Mouse (Mus musculus): ENCODE data around the gene Zc3h12c. TPM values are rescaled to one million over a fixed set of nuclear protein-coding genes. Genes with fewer than 3 reads are reported as not detected.
A peak's percentile ranks its signal among the peaks of the same experiment; 100 is the strongest.

Zc3h12c gene
- 9.2 and 9.5 TPM in 2 replicates for polyA plus RNA-seq (2014; fragmentation: Nextera tagmentation; extraction: Ambion mirVana)

- Histone ChIP-seq H3K9me3 (ENCODE audit: control insufficient read depth, low read length) (no peaks in the 10 kb centered on the region), H3K4me2 (ENCODE audit: low read depth) (peak within 1 kb of the TSS; percentile 67), H3K9ac (ENCODE audit: low read length) (peak within 1 kb of the TSS; percentile 90), H3K27ac (ENCODE audit: low read depth, low read length) (peak within 1 kb of the TSS; percentile 88), H3K4me3 (ENCODE audit: low read depth, low read length) (peak within 1 kb of the TSS; percentile 69), H3K4me1 (ENCODE audit: control insufficient read depth, insufficient read depth, low read length) (peaks cover 5% of the 10 kb centered on the region; the same call in 1 of the 2 replicates), H3K27me3 (ENCODE audit: control insufficient read depth, insufficient read depth, low read length) (no peaks in the 10 kb centered on the region), H3K36me3 (ENCODE audit: control insufficient read depth, insufficient read depth, low read length) (no peaks in the 10 kb centered on the region)
- ATAC-seq (ENCODE audit: insufficient read depth, low FRiP score, low TSS enrichment) (peak; percentile 80), DNase-seq (ENCODE audit: low spot score) (peak; percentile 78)
- under 1% methylated on average over 82 of the region's 100 CpGs for WGBS
Measured at GRCm38 (mm10) chr9:52167863-52168685, at the start of gene Zc3h12c. TSS of gene Zc3h12c (minus strand) at chr9:52168572.

GRCm38 (mm10) chr9:52217636-52218035 is 49.3 kb upstream of the Zc3h12c start:
- H3K9ac ChIP-seq (ENCODE audit: low read length) = no peak overlapping the region
- H3K36me3 ChIP-seq (ENCODE audit: control insufficient read depth, insufficient read depth, low read length) = no peaks in the 10 kb centered on the region
- H3K27me3 ChIP-seq (ENCODE audit: control insufficient read depth, insufficient read depth, low read length) = no peaks in the 10 kb centered on the region
- DNase-seq (ENCODE audit: low spot score) (no peak), ATAC-seq (ENCODE audit: insufficient read depth, low FRiP score, low TSS enrichment) (no peak)
- WGBS = 67% methylated on average over 4 of the region's 4 CpGs
- H3K27ac ChIP-seq (ENCODE audit: low read depth, low read length) = no peak overlapping the region
- H3K4me1 ChIP-seq (ENCODE audit: control insufficient read depth, insufficient read depth, low read length) = no peaks in the 10 kb centered on the region
- no peak overlapping the region for H3K4me2 ChIP-seq (ENCODE audit: low read depth)
- H3K4me3 ChIP-seq (ENCODE audit: low read depth, low read length) = no peak overlapping the region
- H3K9me3 ChIP-seq (ENCODE audit: control insufficient read depth, low read length) = no peaks in the 10 kb centered on the region

- ATAC-seq (ENCODE audit: insufficient read depth, low FRiP score, low TSS enrichment) (no peak), DNase-seq (ENCODE audit: low spot score) (no peak)
- Histone ChIP-seq H3K9ac (ENCODE audit: low read length) (no peak overlapping the region), H3K36me3 (ENCODE audit: control insufficient read depth, insufficient read depth, low read length) (no peaks in the 10 kb centered on the region), H3K27ac (ENCODE audit: low read depth, low read length) (no peak overlapping the region), H3K27me3 (ENCODE audit: control insufficient read depth, insufficient read depth, low read length) (no peaks in the 10 kb centered on the region), H3K9me3 (ENCODE audit: control insufficient read depth, low read length) (no peaks in the 10 kb centered on the region), H3K4me2 (ENCODE audit: low read depth) (no peak overlapping the region), H3K4me1 (ENCODE audit: control insufficient read depth, insufficient read depth, low read length) (no peaks in the 10 kb centered on the region), H3K4me3 (ENCODE audit: low read depth, low read length) (no peak overlapping the region)
- WGBS = 83% methylated on average over 3 of the region's 3 CpGs
Measured at GRCm38 (mm10) chr9:52215291-52215690, 46.9 kb upstream of the Zc3h12c start.

GRCm38 (mm10) chr9:52212416-52212815 is 44.0 kb upstream of the Zc3h12c start:
- Histone ChIP-seq H3K4me2 (ENCODE audit: low read depth) (no peak overlapping the region), H3K27ac (ENCODE audit: low read depth, low read length) (no peak overlapping the region), H3K36me3 (ENCODE audit: control insufficient read depth, insufficient read depth, low read length) (no peaks in the 10 kb centered on the region), H3K27me3 (ENCODE audit: control insufficient read depth, insufficient read depth, low read length) (no peaks in the 10 kb centered on the region), H3K9me3 (ENCODE audit: control insufficient read depth, low read length) (no peaks in the 10 kb centered on the region), H3K9ac (ENCODE audit: low read length) (no peak overlapping the region), H3K4me3 (ENCODE audit: low read depth, low read length) (no peak overlapping the region), H3K4me1 (ENCODE audit: control insufficient read depth, insufficient read depth, low read length) (no peaks in the 10 kb centered on the region)
- ATAC-seq (ENCODE audit: insufficient read depth, low FRiP score, low TSS enrichment) = no peak
- no peak for DNase-seq (ENCODE audit: low spot score)
- 90% methylated on average over 6 of the region's 6 CpGs for WGBS

GRCm38 (mm10) chr9:52208510-52209030 is 40.2 kb upstream of the Zc3h12c start:
- ATAC-seq (ENCODE audit: insufficient read depth, low FRiP score, low TSS enrichment) = no peak
- H3K4me2 ChIP-seq (ENCODE audit: low read depth) = no peak overlapping the region
- no peaks in the 10 kb centered on the region for H3K27me3 ChIP-seq (ENCODE audit: control insufficient read depth, insufficient read depth, low read length)
- no peak overlapping the region for H3K9ac ChIP-seq (ENCODE audit: low read length)
- H3K9me3 ChIP-seq (ENCODE audit: control insufficient read depth, low read length) = no peaks in the 10 kb centered on the region
- no peak for DNase-seq (ENCODE audit: low spot score)
- WGBS = 81% methylated on average over 3 of the region's 3 CpGs
- H3K36me3 ChIP-seq (ENCODE audit: control insufficient read depth, insufficient read depth, low read length) = no peaks in the 10 kb centered on the region
- no peak overlapping the region for H3K27ac ChIP-seq (ENCODE audit: low read depth, low read length)
- no peaks in the 10 kb centered on the region for H3K4me1 ChIP-seq (ENCODE audit: control insufficient read depth, insufficient read depth, low read length)
- H3K4me3 ChIP-seq (ENCODE audit: low read depth, low read length) = no peak overlapping the region

GRCm38 (mm10) chr9:52203189-52203588 is 34.8 kb upstream of the Zc3h12c start:
- DNase-seq (ENCODE audit: low spot score) (no peak), ATAC-seq (ENCODE audit: insufficient read depth, low FRiP score, low TSS enrichment) (no peak)
- Histone ChIP-seq H3K36me3 (ENCODE audit: control insufficient read depth, insufficient read depth, low read length) (no peaks in the 10 kb centered on the region), H3K4me1 (ENCODE audit: control insufficient read depth, insufficient read depth, low read length) (no peaks in the 10 kb centered on the region), H3K27ac (ENCODE audit: low read depth, low read length) (no peak overlapping the region), H3K4me2 (ENCODE audit: low read depth) (no peak overlapping the region), H3K9ac (ENCODE audit: low read length) (no peak overlapping the region), H3K9me3 (ENCODE audit: control insufficient read depth, low read length) (no peaks in the 10 kb centered on the region), H3K27me3 (ENCODE audit: control insufficient read depth, insufficient read depth, low read length) (no peaks in the 10 kb centered on the region), H3K4me3 (ENCODE audit: low read depth, low read length) (no peak overlapping the region)
- 78% methylated on average over 4 of the region's 4 CpGs for WGBS

GRCm38 (mm10) chr9:52200271-52200670 is 31.9 kb upstream of the Zc3h12c start:
- Histone ChIP-seq H3K36me3 (ENCODE audit: control insufficient read depth, insufficient read depth, low read length) (no peaks in the 10 kb centered on the region), H3K4me1 (ENCODE audit: control insufficient read depth, insufficient read depth, low read length) (no peaks in the 10 kb centered on the region), H3K27me3 (ENCODE audit: control insufficient read depth, insufficient read depth, low read length) (no peaks in the 10 kb centered on the region), H3K9me3 (ENCODE audit: control insufficient read depth, low read length) (no peaks in the 10 kb centered on the region), H3K4me2 (ENCODE audit: low read depth) (no peak overlapping the region), H3K27ac (ENCODE audit: low read depth, low read length) (no peak overlapping the region), H3K9ac (ENCODE audit: low read length) (no peak overlapping the region), H3K4me3 (ENCODE audit: low read depth, low read length) (no peak overlapping the region)
- 86% methylated on average over 4 of the region's 4 CpGs for WGBS
- DNase-seq (ENCODE audit: low spot score) = no peak
- ATAC-seq (ENCODE audit: insufficient read depth, low FRiP score, low TSS enrichment) = no peak

- H3K27ac ChIP-seq (ENCODE audit: low read depth, low read length) = no peak overlapping the region
- H3K9me3 ChIP-seq (ENCODE audit: control insufficient read depth, low read length) = no peaks in the 10 kb centered on the region
- H3K36me3 ChIP-seq (ENCODE audit: control insufficient read depth, insufficient read depth, low read length) = no peaks in the 10 kb centered on the region
- DNase-seq (ENCODE audit: low spot score) (no peak), ATAC-seq (ENCODE audit: insufficient read depth, low FRiP score, low TSS enrichment) (no peak)
- no peak overlapping the region for H3K4me2 ChIP-seq (ENCODE audit: low read depth)
- no peaks in the 10 kb centered on the region for H3K27me3 ChIP-seq (ENCODE audit: control insufficient read depth, insufficient read depth, low read length)
- H3K4me3 ChIP-seq (ENCODE audit: low read depth, low read length) = no peak overlapping the region
- no peaks in the 10 kb centered on the region for H3K4me1 ChIP-seq (ENCODE audit: control insufficient read depth, insufficient read depth, low read length)
- WGBS = 96% methylated on average over 3 of the region's 3 CpGs
- H3K9ac ChIP-seq (ENCODE audit: low read length) = no peak overlapping the region
Measured at GRCm38 (mm10) chr9:52195853-52196252, 27.5 kb upstream of the Zc3h12c start.

- ATAC-seq (ENCODE audit: insufficient read depth, low FRiP score, low TSS enrichment) (no peak), DNase-seq (ENCODE audit: low spot score) (no peak)
- Histone ChIP-seq H3K4me3 (ENCODE audit: low read depth, low read length) (no peak overlapping the region), H3K4me2 (ENCODE audit: low read depth) (no peak overlapping the region), H3K36me3 (ENCODE audit: control insufficient read depth, insufficient read depth, low read length) (no peaks in the 10 kb centered on the region), H3K4me1 (ENCODE audit: control insufficient read depth, insufficient read depth, low read length) (no peaks in the 10 kb centered on the region), H3K9ac (ENCODE audit: low read length) (no peak overlapping the region), H3K27me3 (ENCODE audit: control insufficient read depth, insufficient read depth, low read length) (no peaks in the 10 kb centered on the region), H3K27ac (ENCODE audit: low read depth, low read length) (no peak overlapping the region), H3K9me3 (ENCODE audit: control insufficient read depth, low read length) (no peaks in the 10 kb centered on the region)
- 92% methylated on average over 5 of the region's 5 CpGs for WGBS
Measured at GRCm38 (mm10) chr9:52193851-52194250, 25.5 kb upstream of the Zc3h12c start.
